Mouse (Mus musculus) bone marrow, adult 2 months (tissue): Measurements from ENCODE around the gene Robo2. TPM values are rescaled to one million over a fixed set of nuclear protein-coding genes. Genes with fewer than 3 reads are reported as not detected.

Experiments
- H3K27ac ChIP-seq: fragments of 200-500 bp; 2 replicates; pipeline ENCODE4 v1.5.1; 2012; ENCODE audit warnings: low read depth, mild to moderate bottlenecking, control low read depth, inconsistent platforms, low read length; ENCODE audit not compliant: control insufficient read depth, poor library complexity, insufficient read depth
- H3K4me1 ChIP-seq: fragments of 200-500 bp; 2 replicates; pipeline ENCODE4 v1.6.1; 2011; ENCODE audit warnings: low read length; ENCODE audit not compliant: control insufficient read depth, insufficient read depth
- H3K4me3 ChIP-seq: fragments of 200-500 bp; replicated peaks from 2 replicates; pipeline ENCODE3; 2011; ENCODE audit warnings: mild to moderate bottlenecking, low read depth, low read length, control low read depth; ENCODE audit not compliant: control insufficient read depth
- CTCF ChIP-seq: fragments of 200-500 bp; IDR thresholded peaks from 2 replicates; pipeline ENCODE4 v1.5.1; 2011; ENCODE audit warnings: low read length, control low read depth; ENCODE audit not compliant: control insufficient read depth, insufficient read depth
- POLR2A ChIP-seq: fragments of 200-500 bp; IDR thresholded peaks from 2 replicates; pipeline ENCODE4 v1.6.1; 2011; ENCODE audit warnings: low read depth, mild to moderate bottlenecking, control low read depth, low read length, borderline replicate concordance; ENCODE audit not compliant: control insufficient read depth
- WGBS: fragments of 180-500 bp; shearing (Covaris S2); methylation state at CpG from one replicate; pipeline ENCODE4 v1.1.7; 2018; 5-methylcytosine and 5-hydroxymethylcytosine counted together
- polyA plus RNA-seq: library from polyadenylated mRNA; stranded (reverse); fragments of >200 nt; gene quantifications from 2 replicates; pipeline ENCODE4 v1.2.4, GENCODE M21; 2011; ENCODE audit warnings: low replicate concordance; ENCODE audit not compliant: missing spikeins, insufficient read depth, insufficient read length

Robo2 gene
- polyA plus RNA-seq, 1 experiment: not detected

DNA sequence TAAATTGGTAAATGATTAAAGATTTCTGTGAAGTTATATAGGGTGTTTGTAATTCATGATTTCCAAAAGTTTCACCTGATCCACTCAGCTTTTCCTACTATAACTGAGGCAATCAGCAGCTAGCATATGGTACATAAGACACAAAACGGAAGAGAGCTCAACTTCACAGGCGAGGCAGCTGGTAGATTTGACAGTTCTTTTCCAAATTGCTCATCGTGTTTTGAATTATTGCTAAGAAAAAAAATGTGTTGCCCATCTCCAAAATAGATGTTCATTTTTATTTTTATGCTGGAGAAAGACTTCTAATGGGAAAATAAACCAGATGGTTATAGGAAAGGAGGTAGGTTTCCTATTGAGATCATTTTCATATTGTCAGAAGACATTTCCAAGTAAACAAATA, 405.9 kb downstream of the Robo2 start:
- no peaks in the 10 kb centered on the region for H3K4me1 ChIP-seq
- no peak overlapping the region for H3K27ac ChIP-seq
- TF ChIP-seq CTCF: no peak
- TF ChIP-seq POLR2A: no peak
- 73% methylated on average over 3 of the region's 3 CpGs for WGBS
- no peak overlapping the region for H3K4me3 ChIP-seq

DNA sequence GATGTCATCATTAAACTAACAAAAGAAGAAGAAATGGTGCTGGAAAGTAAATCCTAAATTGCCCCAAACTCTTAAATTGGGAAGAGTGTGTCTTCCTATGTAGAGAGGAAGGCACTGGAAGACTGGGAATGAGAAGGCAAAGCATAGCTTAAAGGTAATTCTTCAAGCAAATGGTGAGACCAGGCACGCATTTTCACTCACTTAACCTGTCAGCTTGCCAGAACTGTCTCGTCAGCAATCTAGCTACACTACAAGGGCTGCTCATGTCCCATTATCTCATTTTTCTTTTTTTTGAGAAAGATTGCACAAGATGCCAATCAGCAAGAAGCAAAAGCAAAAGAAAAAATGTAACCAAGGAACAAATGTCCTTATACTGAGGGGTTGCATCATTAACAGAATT, 410.3 kb downstream of the Robo2 start:
- WGBS: 77% methylated on average over 2 of the region's 2 CpGs
- no peak overlapping the region for H3K27ac ChIP-seq
- H3K4me1 ChIP-seq: no peaks in the 10 kb centered on the region
- TF ChIP-seq CTCF (no peak), POLR2A (no peak)
- H3K4me3 ChIP-seq: no peak overlapping the region

DNA sequence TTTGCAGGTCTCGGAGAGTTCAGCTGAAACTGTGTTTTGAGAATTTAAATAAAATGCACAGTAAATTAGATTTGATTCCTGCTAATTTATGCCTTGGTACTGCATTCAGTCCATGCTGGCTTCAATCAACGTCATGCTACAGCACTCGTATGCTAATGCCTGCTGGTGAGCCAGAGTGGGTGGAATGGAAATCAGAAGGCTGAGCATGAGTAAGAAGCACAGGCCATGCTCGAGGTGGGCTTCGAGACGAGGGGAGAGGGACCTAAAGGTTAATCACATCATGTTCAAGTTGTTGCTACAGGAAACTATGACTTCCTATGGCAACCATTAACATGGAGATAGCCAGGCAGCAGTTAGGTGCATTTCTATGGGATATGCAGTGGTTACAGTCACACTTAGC, 420.4 kb downstream of the Robo2 start:
- Histone ChIP-seq H3K27ac (no peak overlapping the region), H3K4me3 (no peak overlapping the region), H3K4me1 (no peaks in the 10 kb centered on the region)
- TF ChIP-seq CTCF (no peak), POLR2A (no peak)
- WGBS: 81% methylated on average over 6 of the region's 6 CpGs

DNA sequence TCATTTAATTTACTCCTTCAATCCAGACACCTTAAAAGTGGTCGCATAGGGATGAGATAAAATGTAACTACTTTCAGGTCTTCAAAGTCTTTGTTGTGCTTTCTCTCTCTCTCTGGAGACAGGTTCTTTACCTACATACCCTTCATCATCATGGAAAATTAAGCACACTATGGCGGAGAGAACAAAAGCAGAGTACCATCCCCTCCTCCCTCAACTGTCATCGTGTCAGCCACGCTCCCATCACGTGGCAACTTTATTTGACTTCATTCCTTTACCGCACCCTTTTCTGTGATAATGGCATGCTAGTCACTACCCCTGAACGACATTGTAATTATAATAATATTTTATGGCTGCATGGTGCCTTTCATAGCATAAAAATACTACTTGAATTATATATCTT, 442.1 kb downstream of the Robo2 start:
- WGBS: 82% methylated on average over 7 of the region's 7 CpGs
- Histone ChIP-seq H3K4me1 (no peaks in the 10 kb centered on the region), H3K4me3 (no peak overlapping the region), H3K27ac (no peak overlapping the region)
- TF ChIP-seq POLR2A (no peak), CTCF (no peak)

DNA sequence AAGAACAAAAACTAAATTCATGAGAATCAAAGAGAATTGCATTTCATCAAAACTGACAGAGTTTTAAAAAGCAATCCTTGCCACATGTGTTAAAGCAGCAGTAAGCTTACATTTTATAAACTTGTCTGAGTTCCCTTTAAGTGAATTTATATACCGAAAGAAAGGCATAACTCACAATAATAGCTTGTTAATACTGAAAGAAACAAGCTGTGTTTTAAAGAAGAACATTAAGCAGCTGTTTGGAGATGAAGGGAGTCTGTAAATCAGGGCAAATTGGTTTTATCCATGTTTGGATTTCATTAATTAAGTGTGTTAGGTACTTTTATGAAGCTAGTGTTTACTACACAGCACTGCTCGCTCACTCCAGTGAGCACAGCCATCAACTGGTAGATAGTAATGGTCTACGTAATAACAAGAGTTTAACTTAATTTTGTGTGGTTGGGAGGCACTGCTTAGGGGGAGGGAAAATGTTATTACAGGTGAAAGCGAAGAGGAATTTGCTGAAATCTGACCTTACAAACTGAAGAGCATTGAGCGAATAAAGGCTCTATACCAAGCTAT, 447.2 kb downstream of the Robo2 start:
- TF ChIP-seq POLR2A (no peak), CTCF (no peak)
- 80% methylated on average over 5 of the region's 5 CpGs for WGBS
- H3K27ac ChIP-seq: no peak overlapping the region

DNA sequence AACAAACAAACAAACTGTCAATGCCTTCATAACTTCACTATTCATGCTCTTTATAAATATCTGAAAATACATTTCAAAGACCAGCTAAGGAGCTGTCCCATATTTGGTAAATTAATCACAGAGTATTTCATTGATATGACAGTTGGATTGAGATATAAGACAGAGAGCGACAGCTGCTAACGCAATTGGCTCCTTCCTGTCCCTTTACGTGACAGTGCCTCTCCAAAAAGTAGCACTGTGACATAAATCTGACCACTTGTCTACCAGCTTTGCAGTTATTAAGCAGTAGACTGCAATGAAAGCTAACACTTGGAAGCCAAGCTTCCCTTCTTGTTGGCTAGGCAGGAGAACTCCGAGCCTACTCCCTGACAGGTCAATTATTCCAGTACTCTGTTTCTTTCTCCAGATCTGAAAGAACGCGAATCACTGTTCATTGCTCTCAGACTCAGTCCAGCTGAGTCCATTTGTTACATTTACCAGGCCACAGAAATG, 452.1 kb downstream of the Robo2 start:
- no peak for TF ChIP-seq POLR2A
- TF ChIP-seq CTCF: no peak
- Histone ChIP-seq H3K4me1 (no peaks in the 10 kb centered on the region), H3K27ac (no peak overlapping the region), H3K4me3 (no peak overlapping the region)
- WGBS: 82% methylated on average over 6 of the region's 6 CpGs

More for the DNA sequence above, 447.2 kb downstream of the Robo2 start:
- Histone ChIP-seq H3K4me3 (no peak overlapping the region), H3K4me1 (no peaks in the 10 kb centered on the region)

DNA sequence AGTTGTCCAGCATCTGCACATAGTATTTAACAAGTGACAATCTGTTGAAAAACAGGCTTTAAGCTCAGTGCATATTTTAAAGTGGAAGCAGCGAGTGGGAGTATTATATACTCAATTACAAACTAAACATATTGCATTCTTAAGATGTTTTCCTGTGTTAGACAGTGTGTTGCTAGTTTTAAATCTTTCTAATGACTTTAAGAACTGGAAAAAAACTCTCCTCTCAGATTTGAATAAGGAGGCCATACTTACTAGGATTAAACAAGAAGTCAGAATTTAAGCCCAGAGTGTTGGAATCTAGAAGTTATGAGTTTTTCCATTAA, 453.1 kb downstream of the Robo2 start:
- no peaks in the 10 kb centered on the region for H3K4me1 ChIP-seq
- no peak overlapping the region for H3K4me3 ChIP-seq
- TF ChIP-seq CTCF (no peak), POLR2A (no peak)
- H3K27ac ChIP-seq: no peak overlapping the region
- 73% methylated on average over 1 of the region's 1 CpGs for WGBS

DNA sequence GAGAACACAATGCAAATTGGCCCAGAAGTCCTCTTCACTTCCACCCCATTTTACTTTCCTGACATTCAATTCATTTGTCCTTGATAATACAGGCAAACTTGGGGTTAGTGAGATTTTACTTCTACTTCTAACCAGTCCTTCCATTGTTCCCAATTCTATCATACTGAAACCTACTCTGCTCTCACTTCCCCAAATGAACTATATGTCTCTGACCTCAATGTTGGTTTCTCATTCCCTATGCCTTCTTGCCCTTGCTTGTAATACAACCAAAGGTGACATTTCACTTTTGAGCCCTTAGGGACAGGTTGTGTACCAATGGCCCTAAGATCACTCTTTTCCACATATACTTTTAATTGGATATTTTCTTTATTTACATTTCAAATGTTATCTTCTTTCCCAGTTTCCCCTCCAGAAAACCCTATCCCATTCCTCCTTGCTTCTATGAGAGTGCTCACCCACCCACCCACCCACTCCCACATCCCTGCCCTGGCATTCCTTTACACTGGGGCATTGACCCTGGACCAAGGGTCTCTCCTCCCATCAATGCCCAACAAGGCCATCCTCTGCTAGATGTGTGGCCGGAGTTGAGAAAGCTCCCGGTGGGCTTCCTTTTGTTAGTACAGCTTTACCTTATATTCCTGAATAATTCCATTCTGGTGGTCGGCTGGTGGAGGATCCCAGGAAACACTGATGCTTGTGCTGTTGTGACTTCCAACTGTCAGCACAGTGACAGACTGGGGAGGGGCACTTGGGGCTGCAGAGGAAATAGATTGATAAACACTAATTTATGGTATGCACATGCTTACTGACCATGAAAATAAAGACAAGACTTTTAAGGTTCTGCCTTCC, 453.7 kb downstream of the Robo2 start:
- no peaks in the 10 kb centered on the region for H3K4me1 ChIP-seq
- 83% methylated on average over 3 of the region's 3 CpGs for WGBS
- TF ChIP-seq POLR2A: no peak
- no peak for TF ChIP-seq CTCF
- no peak overlapping the region for H3K27ac ChIP-seq
- no peak overlapping the region for H3K4me3 ChIP-seq

DNA sequence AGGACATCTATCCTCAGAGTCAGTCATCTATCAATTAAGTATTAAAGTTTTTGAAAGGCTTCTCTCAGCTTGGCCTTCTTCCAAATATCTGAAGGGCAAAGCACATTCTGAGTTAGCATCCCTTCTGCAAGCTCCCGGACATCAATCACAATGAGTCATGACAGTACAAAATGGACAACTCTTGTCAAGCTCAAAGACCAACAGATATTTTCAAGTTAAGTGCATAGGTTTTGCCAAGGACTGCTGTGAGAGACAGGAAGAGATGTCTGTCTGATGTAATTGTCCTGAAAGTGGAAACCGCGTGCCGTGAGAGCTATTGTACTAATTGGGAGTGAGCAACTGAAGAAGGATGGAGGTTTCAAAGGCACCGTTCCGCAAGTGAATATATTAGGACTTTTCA, 465.5 kb downstream of the Robo2 start:
- H3K4me3 ChIP-seq: no peak overlapping the region
- H3K27ac ChIP-seq: no peak overlapping the region
- TF ChIP-seq POLR2A (no peak), CTCF (no peak)
- 87% methylated on average over 6 of the region's 6 CpGs for WGBS
- no peaks in the 10 kb centered on the region for H3K4me1 ChIP-seq
